In the genomic region with DNA sequence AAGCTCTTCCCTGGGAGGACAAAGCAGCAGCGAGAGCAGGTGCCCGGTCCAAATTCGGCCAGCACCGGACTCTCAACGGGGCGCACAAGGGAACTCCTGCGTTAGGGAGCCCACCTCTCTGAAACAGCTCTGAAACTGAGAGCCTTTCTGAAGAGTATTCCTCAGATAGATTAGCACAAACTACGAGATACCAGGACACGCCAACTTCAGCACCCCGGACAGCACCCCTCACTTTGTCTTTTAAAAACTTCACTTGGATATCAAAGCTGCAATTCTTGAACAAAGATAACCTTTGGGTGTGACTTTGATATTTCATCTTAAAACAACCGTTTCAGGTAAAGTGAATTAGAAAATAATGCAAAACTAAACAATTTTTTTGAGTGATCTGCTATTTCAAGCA, we compare ENCODE assay signal across 10 mouse cellular contexts. TPM values are rescaled to one million over a fixed set of nuclear protein-coding genes. Genes with fewer than 3 reads are reported as not detected.
DNase-seq lines count a peak whose midpoint lies in the region; ATAC-seq and TF ChIP-seq lines count a peak whose summit lies in the region.
"Had no signal": no experiment of that assay in that cellular context is flagged by ENCODE, and none has a peak within 500 bp of the region (broad histone marks: within the 10 kb centered on the region; RNA-seq: fewer than 3 reads in every experiment).

No protein-coding gene starts in this region.

- peak; percentile 87 for DNase-seq in lung, embryonic 14.5 days
- DNase-seq in lung, adult 2 months: no peak
- DNase-seq in adrenal gland, adult 2 months: peak; percentile 45
- DNase-seq in forebrain, postnatal 0 days: no peak
- peak; percentile 57 for DNase-seq in midbrain, embryonic 10.5 days (ENCODE audit: low spot score)
- DNase-seq in urinary bladder, postnatal 4 days (ENCODE audit: low spot score in 2 of 2): peak; percentile 21 to 65
- DNase-seq in frontal cortex, postnatal 10 days (ENCODE audit: low spot score in 2 of 2): no peak
- DNase-seq in spleen, postnatal 36 days (ENCODE audit: low spot score in 2 of 2): no peak

- no peak for TF ChIP-seq POLR2A in lung, adult 2 months (IDR thresholded peaks at IDR 0.05; ENCODE audit: borderline replicate concordance, extremely low read depth, low read depth, low read length)

- no peak overlapping the region for H3K4me2 ChIP-seq in lung, embryonic 14.5 days
- peak overlapping the region; percentile 38; the same call in 1 of the 2 replicates for H3K4me2 ChIP-seq in forebrain, postnatal 0 days (ENCODE audit: low read depth)

- TF ChIP-seq CTCF in lung, embryonic 14.5 days (IDR thresholded peaks at IDR 0.05; ENCODE audit: low read depth): no peak
- TF ChIP-seq CTCF in lung, adult 2 months (IDR thresholded peaks at IDR 0.05; ENCODE audit: insufficient read depth, low read length): no peak
- TF ChIP-seq CTCF in forebrain, postnatal 0 days (IDR thresholded peaks at IDR 0.05; ENCODE audit: low read depth): no peak

- H3K36me3 ChIP-seq in lung, embryonic 14.5 days (ENCODE audit: insufficient read depth): no peaks in the 10 kb centered on the region
- no peaks in the 10 kb centered on the region for H3K36me3 ChIP-seq in forebrain, postnatal 0 days (ENCODE audit: insufficient read depth)
- no peaks in the 10 kb centered on the region for H3K36me3 ChIP-seq in midbrain, embryonic 10.5 days

- no peaks in the 10 kb centered on the region for H3K27me3 ChIP-seq in lung, embryonic 14.5 days (ENCODE audit: insufficient read depth, low read length)
- peaks cover 7% of the 10 kb centered on the region; the same call in 1 of the 2 replicates for H3K27me3 ChIP-seq in forebrain, postnatal 0 days (ENCODE audit: insufficient read depth, low read length)
- H3K27me3 ChIP-seq in midbrain, embryonic 10.5 days (ENCODE audit: low read depth, poor library complexity, severe bottlenecking): peaks cover 6% of the 10 kb centered on the region; the same call in 1 of the 2 replicates

- under 1% methylated on average over 11 of the region's 11 CpGs for WGBS in lung, embryonic 14.5 days
- 2% methylated on average over 11 of the region's 11 CpGs for WGBS in lung, adult 2 months
- 3% methylated on average over 11 of the region's 11 CpGs for WGBS in forebrain, postnatal 0 days
- 2% methylated on average over 11 of the region's 11 CpGs for WGBS in midbrain, embryonic 10.5 days

- H3K27ac ChIP-seq in lung, embryonic 14.5 days (ENCODE audit: low read depth): no peak overlapping the region
- no peak overlapping the region for H3K27ac ChIP-seq in forebrain, postnatal 0 days (ENCODE audit: low read depth, low read length)
- H3K27ac ChIP-seq in midbrain, embryonic 10.5 days (replicated peaks): no peak overlapping the region
- H3K27ac ChIP-seq: liver, embryonic 14.5 days had no signal

- ATAC-seq in lung, embryonic 14.5 days (ENCODE audit: insufficient read depth): no peak
- ATAC-seq in forebrain, postnatal 0 days: no peak

- no peaks in the 10 kb centered on the region for H3K9me3 ChIP-seq in lung, embryonic 14.5 days (ENCODE audit: low read depth, low read length)
- H3K9me3 ChIP-seq in forebrain, postnatal 0 days (ENCODE audit: low read length): no peaks in the 10 kb centered on the region
- no peaks in the 10 kb centered on the region for H3K9me3 ChIP-seq in midbrain, embryonic 10.5 days (replicated peaks)

- no peak overlapping the region for H3K4me3 ChIP-seq in lung, embryonic 14.5 days (ENCODE audit: low read depth, low read length)
- no peak overlapping the region for H3K4me3 ChIP-seq in lung, adult 2 months (replicated peaks; ENCODE audit: extremely low read depth, low read depth, low read length)
- peak overlapping the region; percentile 9; the same call in 1 of the 2 replicates for H3K4me3 ChIP-seq in forebrain, postnatal 0 days (ENCODE audit: low read depth, low read length)
- H3K4me3 ChIP-seq in midbrain, embryonic 10.5 days: peak overlapping the region; percentile 27; the same call in 1 of the 2 replicates

- no peak overlapping the region for H3K9ac ChIP-seq in lung, embryonic 14.5 days
- no peak overlapping the region for H3K9ac ChIP-seq in forebrain, postnatal 0 days
- H3K9ac ChIP-seq: liver, embryonic 14.5 days had no signal

- H3K4me1 ChIP-seq in lung, embryonic 14.5 days (ENCODE audit: insufficient read depth): no peaks in the 10 kb centered on the region
- H3K4me1 ChIP-seq in lung, adult 2 months (ENCODE audit: control insufficient read depth, insufficient read depth, low read length): no peaks in the 10 kb centered on the region
- no peaks in the 10 kb centered on the region for H3K4me1 ChIP-seq in forebrain, postnatal 0 days (ENCODE audit: insufficient read depth)
- peaks cover 8% of the 10 kb centered on the region for H3K4me1 ChIP-seq in midbrain, embryonic 10.5 days

RNA-seq across cellular contexts. Expression of a gene that starts 1.2 kb away (rescaled TPM):
- polyA plus RNA-seq in lung, embryonic 14.5 days (2014; fragmentation: Nextera tagmentation; extraction: Ambion mirVana): not detected in 2 replicates
- polyA plus RNA-seq in lung, adult 2 months (2012; rRNA removed): not detected in 2 replicates
- not detected for total RNA-seq in adrenal gland, adult 2 months (2021)
- polyA plus RNA-seq in adrenal gland, adult 2 months (2012; rRNA removed): not detected in 2 replicates
- not detected in 2 replicates for total RNA-seq in forebrain, postnatal 0 days (2014; rRNA removed)
- polyA plus RNA-seq in forebrain, postnatal 0 days (2015; fragmentation: Nextera tagmentation; extraction: Ambion mirVana): not detected in 2 replicates
- polyA plus RNA-seq in midbrain, embryonic 10.5 days (2016; fragmentation: Nextera tagmentation; extraction: Ambion mirVana): not detected in 2 replicates
- polyA plus RNA-seq: liver, embryonic 14.5 days; testis, adult 2 months had no signal

Comparison
In these comparisons a context has a peak if more than half of its experiments do, and no peak if none do; other contexts are left out.
1. DNase-seq: peak in lung, embryonic 14.5 days (single experiment), adrenal gland, adult 2 months (single experiment), midbrain, embryonic 10.5 days (single experiment) and urinary bladder, postnatal 4 days (2 of 2); none in lung, adult 2 months (single experiment), forebrain, postnatal 0 days (single experiment), frontal cortex, postnatal 10 days (0 of 2) and spleen, postnatal 36 days (0 of 2).
2. H3K4me3 ChIP-seq: peak in forebrain, postnatal 0 days (single experiment) and midbrain, embryonic 10.5 days (single experiment); none in lung, embryonic 14.5 days (single experiment) and lung, adult 2 months (single experiment).